ENCODE assay signal across 31 mouse cellular contexts in genomic region chr4:92216286-92216685, GRCm38 (mm10). TPM values are rescaled to one million over a fixed set of nuclear protein-coding genes. Genes with fewer than 3 reads are reported as not detected.
"Had no signal": no experiment of that assay in that cellular context is flagged by ENCODE, and none has a peak within 500 bp of the region (broad histone marks: within the 10 kb centered on the region; RNA-seq: fewer than 3 reads in every experiment).

No protein-coding gene starts in this region.

- H3K27ac ChIP-seq: heart, adult 2 months; heart, embryonic 13.5 days; heart, embryonic 15.5 days; hindbrain, embryonic 10.5 days; hindbrain, embryonic 12.5 days; hindbrain, embryonic 14.5 days; intestine, embryonic 15.5 days; left cerebral cortex, adult 2 months; limb, embryonic 10.5 days; limb, embryonic 12.5 days had no signal

- H3K4me3 ChIP-seq: heart, adult 2 months; heart, embryonic 13.5 days; heart, embryonic 15.5 days; hindbrain, embryonic 10.5 days; hindbrain, embryonic 12.5 days; intestine, embryonic 15.5 days; left cerebral cortex, adult 2 months; limb, embryonic 10.5 days; limb, embryonic 12.5 days had no signal

- H3K36me3 ChIP-seq: heart, embryonic 13.5 days; heart, embryonic 15.5 days; hindbrain, embryonic 10.5 days; hindbrain, embryonic 12.5 days; intestine, embryonic 15.5 days; limb, embryonic 10.5 days; limb, embryonic 12.5 days had no signal

- H3K9ac ChIP-seq: heart, embryonic 13.5 days; heart, embryonic 15.5 days; hindbrain, embryonic 12.5 days; hindbrain, embryonic 14.5 days; intestine, embryonic 15.5 days; limb, embryonic 12.5 days had no signal

- H3K4me1 ChIP-seq: heart, embryonic 13.5 days; heart, embryonic 15.5 days; hindbrain, embryonic 10.5 days; hindbrain, embryonic 12.5 days; intestine, embryonic 15.5 days; limb, embryonic 10.5 days; limb, embryonic 12.5 days had no signal

- ATAC-seq: hindbrain, embryonic 16.5 days; inflammation-experienced regulatory T-cells, adult 6 months; intestine, embryonic 15.5 days; intestine, postnatal 0 days had no signal

- DNase-seq: gastrocnemius, postnatal 14 days; gastrocnemius, postnatal 36 days; heart, adult 11 months; heart, adult 2 months; heart, postnatal 4 days; kidney, adult 18-20 months; kidney, adult 8-10 months; kidney, postnatal 10 days; kidney, postnatal 25 days; layer of hippocampus, adult 9-11 months; layer of hippocampus, postnatal 36 days; liver had no signal

- H3K9me3 ChIP-seq: heart, embryonic 13.5 days; heart, embryonic 15.5 days; hindbrain, embryonic 10.5 days; hindbrain, embryonic 12.5 days; intestine, embryonic 15.5 days; limb, embryonic 10.5 days had no signal

- H3K27me3 ChIP-seq: heart, embryonic 13.5 days; heart, embryonic 15.5 days; hindbrain, embryonic 12.5 days; intestine, embryonic 15.5 days; limb, embryonic 12.5 days had no signal

- H3K4me2 ChIP-seq: heart, embryonic 11.5 days; heart, embryonic 13.5 days; heart, embryonic 15.5 days; hindbrain, embryonic 12.5 days; hindbrain, embryonic 14.5 days; intestine, embryonic 15.5 days; limb, embryonic 12.5 days had no signal

RNA-seq across cellular contexts. Expression of gene Gm12666, which starts 24.7 kb away (rescaled TPM):
- polyA plus RNA-seq: gonadal fat pad, adult 2 months; heart, adult 2 months; heart, embryonic 11.5 days; heart, embryonic 13.5 days; heart, embryonic 15.5 days; heart, postnatal 0 days; hindbrain, embryonic 10.5 days; hindbrain, embryonic 12.5 days; hindbrain, embryonic 14.5 days; hindbrain, embryonic 16.5 days; intestine, embryonic 15.5 days; intestine, postnatal 0 days; kidney, embryonic 14.5 days; kidney, embryonic 16.5 days; large intestine, adult 2 months; limb, embryonic 10.5 days; limb, embryonic 12.5 days; limb, embryonic 14.5 days had no signal
